Mouse (Mus musculus): ENCODE results near the gene Commd1. TPM values are rescaled to one million over a fixed set of nuclear protein-coding genes. Genes with fewer than 3 reads are reported as not detected.

Gene Commd1
- polyA plus RNA-seq, 1 experiment from 2014 or later, result 385 TPM

DNA sequence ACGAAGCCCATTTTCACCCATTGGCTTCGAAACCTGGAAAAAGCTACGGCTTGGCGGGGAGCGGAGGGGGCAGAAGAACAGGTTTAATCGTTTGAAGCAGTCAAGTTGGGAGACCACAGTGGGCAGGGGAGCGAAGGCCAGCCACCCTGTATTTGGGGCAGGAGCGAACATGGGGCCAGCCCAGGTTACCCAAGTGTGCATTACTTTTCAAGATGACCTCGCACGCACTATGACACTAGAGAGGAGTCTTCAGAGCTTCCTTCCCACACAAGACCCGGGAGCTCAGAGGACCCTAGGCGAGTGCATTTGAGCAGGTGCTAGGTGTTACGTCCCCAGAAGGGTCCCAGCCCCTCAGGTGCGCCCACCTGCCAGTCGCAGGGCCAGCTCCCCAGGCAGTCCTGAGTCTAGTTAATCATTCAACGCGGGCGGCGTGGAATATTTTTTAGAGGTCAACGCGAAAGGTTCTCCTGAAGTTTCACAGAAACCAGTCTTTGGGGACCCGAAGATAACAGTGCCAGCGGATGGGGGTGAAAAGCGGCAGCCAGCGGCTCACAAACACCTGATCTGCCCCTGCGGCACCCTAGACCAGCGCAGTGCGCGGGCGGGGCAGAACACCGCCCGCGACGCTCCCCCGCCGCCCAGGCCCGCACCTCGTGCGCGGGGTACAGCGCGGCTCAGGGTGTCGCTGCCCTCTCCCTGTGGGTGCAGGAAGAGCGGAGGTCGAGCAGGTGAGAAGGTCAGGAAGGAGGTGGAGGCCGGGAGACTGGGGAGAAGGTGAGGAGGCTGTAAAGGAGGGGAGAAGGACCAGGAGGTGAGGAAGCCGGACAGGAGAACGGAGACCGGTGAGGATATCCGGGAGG, 123.5 kb downstream of the Commd1 start:
- 1% methylated on average over 50 of the region's 50 CpGs for WGBS
- DNase-seq (ENCODE audit: extremely low spot score, low spot score), result peak; percentile 49
- Histone ChIP-seq H3K27me3 (ENCODE audit: poor library complexity, severe bottlenecking) (peaks cover 79% of the 10 kb centered on the region), H3K36me3 (replicated peaks) (no peaks in the 10 kb centered on the region), H3K4me3 (peak overlapping the region; percentile 77), H3K4me1 (peaks cover 32% of the 10 kb centered on the region), H3K9me3 (no peaks in the 10 kb centered on the region), H3K27ac (peak overlapping the region; percentile 81)

DNA sequence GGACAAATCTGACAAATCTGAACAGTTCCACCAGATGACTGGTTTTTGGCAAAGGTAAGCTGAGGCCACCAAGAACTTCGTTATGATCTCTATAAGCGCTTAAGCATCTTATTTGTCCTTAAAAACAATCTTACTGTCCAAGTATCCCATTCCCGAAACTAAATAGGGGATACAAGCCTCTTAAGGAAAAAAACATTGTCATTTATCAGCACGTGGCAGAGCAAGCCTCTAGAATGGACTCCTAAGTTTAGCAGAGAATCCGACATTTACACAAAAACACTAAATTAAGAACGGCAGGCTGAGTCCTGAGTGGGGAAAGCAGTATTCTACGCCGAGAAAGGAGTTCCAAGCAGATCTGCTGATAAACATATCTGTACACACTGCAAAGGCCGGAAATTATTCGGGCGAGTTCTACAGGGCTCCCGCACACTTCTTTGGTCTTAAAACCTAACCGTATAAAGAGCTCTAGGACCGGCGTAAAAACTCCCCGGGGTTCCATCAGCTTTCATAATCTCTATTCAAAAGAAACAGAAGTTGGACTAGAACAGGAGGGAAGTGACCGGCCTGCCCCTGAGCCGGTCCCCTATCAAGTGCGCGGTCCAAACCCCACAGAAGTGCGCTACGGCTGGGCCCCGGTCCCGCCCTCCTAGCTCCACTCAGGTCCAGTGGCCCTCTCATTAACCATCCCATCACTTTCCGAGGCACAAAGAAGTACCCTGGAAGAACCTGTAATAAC, 124.3 kb downstream of the Commd1 start:
- peak overlapping the region; percentile 77 for H3K4me3 ChIP-seq
- H3K27me3 ChIP-seq (ENCODE audit: poor library complexity, severe bottlenecking), result peaks cover 72% of the 10 kb centered on the region
- 15% methylated on average over 25 of the region's 25 CpGs for WGBS
- peaks cover 27% of the 10 kb centered on the region for H3K4me1 ChIP-seq
- no peak overlapping the region; the same call in 1 of the 2 replicates for H3K27ac ChIP-seq
- no peaks in the 10 kb centered on the region for H3K36me3 ChIP-seq (replicated peaks)
- DNase-seq (ENCODE audit: extremely low spot score, low spot score), result peak; percentile 39
- H3K9me3 ChIP-seq, result no peaks in the 10 kb centered on the region

GRCm38 (mm10) chr11:22857106-22857704, 125.0 kb downstream of the Commd1 start:
- DNase-seq (ENCODE audit: extremely low spot score, low spot score), result no peak
- Histone ChIP-seq H3K27me3 (ENCODE audit: poor library complexity, severe bottlenecking) (peaks cover 66% of the 10 kb centered on the region), H3K4me1 (peaks cover 30% of the 10 kb centered on the region), H3K36me3 (replicated peaks) (no peaks in the 10 kb centered on the region), H3K4me3 (no peak overlapping the region), H3K9me3 (no peaks in the 10 kb centered on the region), H3K27ac (no peak overlapping the region)
- 80% methylated on average over 5 of the region's 5 CpGs for WGBS

DNA sequence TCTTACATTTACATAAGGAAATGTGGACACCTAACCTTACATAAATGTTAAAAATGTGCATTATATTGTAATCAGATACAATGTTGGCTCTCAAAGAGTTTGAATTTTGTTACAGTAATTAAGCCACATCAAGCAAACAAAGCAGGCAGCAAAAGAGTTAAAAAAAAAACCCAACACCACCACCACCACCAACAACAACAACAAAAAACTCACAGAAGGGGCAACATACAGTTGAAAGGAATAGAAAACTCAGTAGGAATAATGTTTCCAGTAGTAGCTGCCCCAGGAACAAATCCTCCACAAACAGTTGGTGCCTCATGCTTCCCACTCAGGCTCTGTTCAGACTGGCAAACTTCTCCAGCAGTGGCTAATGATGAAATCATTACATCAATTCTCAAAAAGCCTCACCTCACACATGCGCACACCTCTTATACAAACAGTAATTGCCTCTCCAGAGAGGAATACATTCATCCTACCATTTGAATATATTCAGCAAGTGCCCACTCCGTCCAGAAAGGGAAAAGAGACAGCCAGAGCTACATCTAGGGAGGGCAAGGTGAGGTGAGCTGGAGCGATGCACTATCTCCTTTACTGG, 125.7 kb downstream of the Commd1 start:
- Histone ChIP-seq H3K9me3 (no peaks in the 10 kb centered on the region), H3K4me3 (no peak overlapping the region), H3K4me1 (peaks cover 30% of the 10 kb centered on the region), H3K27me3 (ENCODE audit: poor library complexity, severe bottlenecking) (peaks cover 59% of the 10 kb centered on the region), H3K36me3 (replicated peaks) (no peaks in the 10 kb centered on the region), H3K27ac (no peak overlapping the region)
- DNase-seq (ENCODE audit: extremely low spot score, low spot score), result no peak
- WGBS, result 90% methylated on average over 3 of the region's 3 CpGs

DNA sequence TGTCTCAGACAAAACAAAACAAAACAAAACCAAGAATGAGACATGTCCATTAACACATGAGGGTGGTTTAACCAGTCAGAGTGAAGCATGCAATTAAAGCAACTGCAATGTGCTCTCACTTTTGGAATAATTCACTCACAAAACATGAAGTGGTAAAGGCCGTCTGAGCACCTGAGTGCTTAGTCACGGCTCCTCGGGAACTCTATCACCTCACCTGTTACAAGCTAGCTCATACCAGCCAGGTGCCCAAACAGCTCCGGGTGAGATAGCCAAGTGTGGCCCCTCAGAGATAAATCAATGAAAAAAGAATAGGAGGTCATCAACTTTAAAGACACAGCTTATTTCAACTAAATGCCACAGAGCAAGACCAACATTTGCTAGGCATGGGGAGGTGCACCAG, 127.6 kb downstream of the Commd1 start:
- H3K4me3 ChIP-seq, result no peak overlapping the region
- 91% methylated on average over 4 of the region's 4 CpGs for WGBS
- DNase-seq (ENCODE audit: extremely low spot score, low spot score), result no peak

GRCm38 (mm10) chr11:22853477-22854157, 128.6 kb downstream of the Commd1 start:
- H3K9me3 ChIP-seq, result no peaks in the 10 kb centered on the region
- H3K4me1 ChIP-seq, result peaks cover 12% of the 10 kb centered on the region
- H3K27ac ChIP-seq, result no peak overlapping the region
- H3K36me3 ChIP-seq (replicated peaks), result no peaks in the 10 kb centered on the region
- peaks cover 34% of the 10 kb centered on the region for H3K27me3 ChIP-seq (ENCODE audit: poor library complexity, severe bottlenecking)
- DNase-seq (ENCODE audit: extremely low spot score, low spot score), result no peak
- no peak overlapping the region for H3K4me3 ChIP-seq
- WGBS, result 72% methylated on average over 2 of the region's 2 CpGs

More for the DNA sequence above, 127.6 kb downstream of the Commd1 start:
- Histone ChIP-seq H3K9me3 (no peaks in the 10 kb centered on the region), H3K27ac (no peak overlapping the region), H3K4me1 (peaks cover 20% of the 10 kb centered on the region), H3K27me3 (ENCODE audit: poor library complexity, severe bottlenecking) (peaks cover 41% of the 10 kb centered on the region), H3K36me3 (replicated peaks) (no peaks in the 10 kb centered on the region)

DNA sequence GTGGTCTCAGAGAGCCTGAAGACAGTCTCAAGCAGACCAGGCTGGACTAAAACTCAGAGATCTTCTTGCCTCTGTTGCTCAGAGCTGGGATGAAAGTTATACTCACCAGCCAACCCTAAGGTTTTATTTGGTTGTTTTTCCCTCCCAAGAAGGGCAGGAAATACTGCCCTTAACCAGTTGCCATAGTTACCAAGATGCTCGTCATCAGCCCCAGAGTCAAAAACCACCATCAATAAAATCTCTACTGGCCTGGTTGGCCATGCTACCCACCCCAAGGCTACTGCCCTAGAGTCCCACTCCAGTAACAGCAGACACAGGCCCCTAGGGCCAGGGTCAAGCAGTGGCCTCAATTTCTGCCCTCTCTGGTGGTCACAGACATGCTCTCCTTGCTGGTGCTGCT, 129.7 kb downstream of the Commd1 start:
- H3K27me3 ChIP-seq (ENCODE audit: poor library complexity, severe bottlenecking), result peaks cover 22% of the 10 kb centered on the region
- no peaks in the 10 kb centered on the region for H3K36me3 ChIP-seq (replicated peaks)
- DNase-seq (ENCODE audit: extremely low spot score, low spot score), result no peak
- H3K4me1 ChIP-seq, result peaks cover 11% of the 10 kb centered on the region
- no peak overlapping the region for H3K4me3 ChIP-seq
- H3K27ac ChIP-seq, result no peak overlapping the region
- H3K9me3 ChIP-seq, result no peaks in the 10 kb centered on the region
- 65% methylated on average over 1 of the region's 1 CpGs for WGBS

DNA sequence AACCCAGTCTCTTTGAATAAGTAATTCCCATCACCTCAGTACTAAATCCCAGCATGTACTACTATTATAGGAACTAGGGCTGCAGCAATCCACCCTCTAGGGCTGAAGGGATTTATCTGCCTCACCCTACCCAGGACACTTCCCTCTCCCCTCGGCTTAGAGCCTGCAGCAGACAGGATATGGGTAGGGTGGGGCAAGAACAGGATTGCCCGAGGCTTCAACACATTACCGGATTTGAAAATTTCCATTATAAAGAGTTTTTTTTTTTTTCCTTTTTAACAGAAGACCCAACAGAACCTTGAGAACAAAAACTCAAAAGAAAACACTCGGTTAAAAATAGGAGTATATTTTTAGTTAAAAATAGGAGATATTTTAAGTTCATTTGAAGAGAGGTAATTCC, 130.8 kb downstream of the Commd1 start:
- Histone ChIP-seq H3K27me3 (ENCODE audit: poor library complexity, severe bottlenecking) (peaks cover 12% of the 10 kb centered on the region), H3K4me3 (no peak overlapping the region), H3K36me3 (replicated peaks) (no peaks in the 10 kb centered on the region), H3K9me3 (no peaks in the 10 kb centered on the region), H3K4me1 (peaks cover 19% of the 10 kb centered on the region), H3K27ac (no peak overlapping the region)
- 54% methylated on average over 4 of the region's 4 CpGs for WGBS
- no peak for DNase-seq (ENCODE audit: extremely low spot score, low spot score)

DNA sequence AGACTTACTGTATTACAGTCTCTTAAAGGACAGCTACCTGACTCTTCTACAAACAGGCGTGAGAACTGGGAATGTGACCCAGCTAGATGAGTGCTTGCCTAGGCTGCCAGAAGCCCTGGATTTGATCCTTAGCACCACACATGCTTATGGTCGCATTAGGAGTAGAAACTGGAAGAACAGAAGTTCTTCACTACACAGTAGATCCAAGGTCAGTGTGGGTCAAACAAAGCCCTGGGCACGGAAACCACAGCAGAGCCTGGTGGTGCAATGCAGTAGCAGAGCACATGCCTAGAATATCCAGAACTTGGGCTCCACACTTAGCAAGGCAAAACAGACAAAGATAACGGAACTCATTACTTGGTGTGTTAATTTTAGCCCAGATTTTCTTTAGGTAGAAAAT, 132.1 kb downstream of the Commd1 start:
- 87% methylated on average over 4 of the region's 4 CpGs for WGBS
- no peaks in the 10 kb centered on the region for H3K36me3 ChIP-seq (replicated peaks)

GRCm38 (mm10) chr11:22848649-22849195, 133.5 kb downstream of the Commd1 start:
- Histone ChIP-seq H3K4me3 (no peak overlapping the region), H3K27ac (no peak overlapping the region), H3K27me3 (ENCODE audit: poor library complexity, severe bottlenecking) (no peaks in the 10 kb centered on the region), H3K36me3 (replicated peaks) (no peaks in the 10 kb centered on the region), H3K4me1 (peaks cover 25% of the 10 kb centered on the region), H3K9me3 (no peaks in the 10 kb centered on the region)
- 88% methylated on average over 5 of the region's 5 CpGs for WGBS
- no peak for DNase-seq (ENCODE audit: extremely low spot score, low spot score)

More for the DNA sequence above, 132.1 kb downstream of the Commd1 start:
- Histone ChIP-seq H3K4me3 (no peak overlapping the region), H3K4me1 (peaks cover 25% of the 10 kb centered on the region), H3K27me3 (ENCODE audit: poor library complexity, severe bottlenecking) (no peaks in the 10 kb centered on the region), H3K27ac (no peak overlapping the region), H3K9me3 (no peaks in the 10 kb centered on the region)
- no peak for DNase-seq (ENCODE audit: extremely low spot score, low spot score)

DNA sequence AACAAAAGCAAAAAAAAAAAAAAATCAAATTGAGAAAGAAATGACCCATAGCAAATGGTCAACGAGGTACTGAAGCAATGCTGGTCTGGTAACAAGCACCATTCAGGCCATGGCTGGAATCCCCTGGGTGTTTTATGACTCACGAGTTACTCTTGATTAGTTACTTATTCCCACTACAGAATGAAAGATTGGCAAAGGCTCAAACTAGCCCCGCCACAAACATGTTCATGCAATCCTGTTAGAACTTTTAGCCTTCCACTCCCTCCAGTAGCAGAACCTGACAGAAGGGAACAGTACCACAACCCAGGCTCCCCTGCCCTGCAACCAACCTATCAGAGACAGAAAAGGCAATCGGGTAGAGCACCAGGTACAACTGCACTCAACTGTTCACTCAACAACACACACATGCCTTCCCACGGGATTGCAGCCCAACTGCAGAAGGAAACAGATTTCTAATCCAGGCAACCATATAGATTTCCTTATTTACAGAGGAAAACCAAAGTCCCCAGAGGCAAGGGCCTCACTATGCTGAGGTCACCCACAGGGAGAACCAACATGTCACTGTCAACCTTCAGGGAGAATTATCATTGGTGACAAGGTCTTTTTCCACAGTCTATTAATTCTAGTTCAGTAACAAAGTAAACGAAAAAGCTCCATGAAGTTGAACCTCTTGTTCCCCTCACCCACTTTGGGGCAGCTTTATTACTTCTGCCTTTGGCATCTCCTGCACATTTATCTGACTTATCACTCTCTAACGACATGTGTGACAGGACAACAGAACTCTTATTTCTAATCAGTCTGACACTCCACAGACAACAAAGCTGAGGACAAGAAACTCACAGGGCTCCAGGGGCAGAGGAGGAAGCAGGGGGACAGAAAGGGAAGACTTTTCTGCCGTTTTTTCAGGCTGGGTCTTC, 134.2 kb downstream of the Commd1 start:
- H3K27me3 ChIP-seq (ENCODE audit: poor library complexity, severe bottlenecking), result no peaks in the 10 kb centered on the region
- WGBS, result 74% methylated on average over 8 of the region's 8 CpGs
- no peak overlapping the region for H3K27ac ChIP-seq
- DNase-seq (ENCODE audit: extremely low spot score, low spot score), result no peak
- no peak overlapping the region for H3K4me3 ChIP-seq
- no peaks in the 10 kb centered on the region for H3K9me3 ChIP-seq
- no peaks in the 10 kb centered on the region for H3K36me3 ChIP-seq (replicated peaks)
- peaks cover 25% of the 10 kb centered on the region for H3K4me1 ChIP-seq
